ENCODE assay signal across 9 mouse cellular contexts in the genomic region with DNA sequence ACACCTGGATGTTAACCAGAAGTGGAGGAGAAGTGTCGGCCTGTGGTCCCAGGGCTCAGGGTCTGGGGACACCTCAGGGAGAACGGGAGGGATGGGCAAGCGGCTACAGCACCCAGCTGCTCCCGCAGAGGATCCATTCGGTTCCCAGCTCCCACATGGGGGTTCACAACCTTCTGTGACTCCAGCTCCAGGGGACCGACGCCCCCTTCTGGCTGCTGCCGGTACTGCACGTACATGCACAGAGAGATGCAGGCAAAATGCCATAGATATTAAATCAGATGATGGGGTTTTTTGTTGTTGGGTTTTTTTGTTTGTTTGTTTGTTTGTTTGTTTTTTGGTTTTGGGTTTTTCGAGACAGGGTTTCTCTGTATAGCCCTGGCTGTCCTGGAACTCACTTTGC. TPM values are rescaled to one million over a fixed set of nuclear protein-coding genes. Genes with fewer than 3 reads are reported as not detected.
DNase-seq lines count a peak whose midpoint lies in the region.
"Had no signal": no experiment of that assay in that cellular context is flagged by ENCODE, and none has a peak within 500 bp of the region (broad histone marks: within the 10 kb centered on the region; RNA-seq: fewer than 3 reads in every experiment).

No protein-coding gene starts in this region.

- peak; percentile 33 to 71 for DNase-seq in adrenal gland, adult (ENCODE audit: inconsistent age in 2 of 2, low spot score in 1 of 2)
- no peak for DNase-seq in adrenal gland, postnatal 4 days (ENCODE audit: low spot score in 2 of 2)
- DNase-seq in kidney, postnatal 10 days: peak; percentile 62
- DNase-seq in kidney, adult 18-20 months: no peak
- peak; percentile 42 for DNase-seq in urinary bladder, postnatal 14 days (ENCODE audit: low spot score)
- DNase-seq in urinary bladder, adult 2 months (ENCODE audit: low spot score): no peak
- peak; percentile 70 for DNase-seq in thymus, postnatal 4 days
- DNase-seq in ovary, postnatal 14 days (ENCODE audit: low spot score): no peak

RNA-seq across cellular contexts. Expression of a gene that starts 9.7 kb away (rescaled TPM):
- total RNA-seq in adrenal gland, postnatal 4 days (2021): 10 to 100 TPM; 25.4 to 26.7 TPM
- polyA plus RNA-seq in urinary bladder, adult 2 months (2012; rRNA removed): 11.2 and 11.5 TPM in 2 replicates

RNA-seq across cellular contexts. Expression of a gene that starts 21.5 kb away (rescaled TPM):
- under 1 TPM in 1 of 2 experiments, not detected in 1; 0.36 TPM for total RNA-seq in adrenal gland, postnatal 4 days (2021)
- polyA plus RNA-seq in urinary bladder, adult 2 months (2012; rRNA removed): 4.5 and 6.4 TPM in 2 replicates
- total RNA-seq: monocyte, adult 5-6 weeks had no signal

RNA-seq across cellular contexts. Expression of a gene that starts 21.6 kb away (rescaled TPM):
- total RNA-seq in adrenal gland, postnatal 4 days (2021): 100 to 1,000 TPM; 142 to 147 TPM
- 112 and 119 TPM in 2 replicates for polyA plus RNA-seq in urinary bladder, adult 2 months (2012; rRNA removed)

RNA-seq across cellular contexts. Expression of a gene that starts 28.9 kb away (rescaled TPM):
- total RNA-seq in adrenal gland, postnatal 4 days (2021): 100 to 1,000 TPM; 535 to 613 TPM
- polyA plus RNA-seq in urinary bladder, adult 2 months (2012; rRNA removed): 883 and 983 TPM in 2 replicates

RNA-seq across cellular contexts. Expression of a gene that starts 29.5 kb away (rescaled TPM):
- total RNA-seq in adrenal gland, postnatal 4 days (2021): 10 to 100 TPM; 12.8 to 13.2 TPM
- 57.9 and 65.7 TPM in 2 replicates for polyA plus RNA-seq in urinary bladder, adult 2 months (2012; rRNA removed)
- total RNA-seq: monocyte, adult 5-6 weeks had no signal

Comparison
In these comparisons a context has a peak if more than half of its experiments do, and no peak if none do; other contexts are left out.
1. DNase-seq: peak in adrenal gland, adult (2 of 2), kidney, postnatal 10 days (single experiment), urinary bladder, postnatal 14 days (single experiment) and thymus, postnatal 4 days (single experiment); none in adrenal gland, postnatal 4 days (0 of 2), kidney, adult 18-20 months (single experiment), urinary bladder, adult 2 months (single experiment) and ovary, postnatal 14 days (single experiment).